Mouse (Mus musculus): ENCODE data around the gene Rpl28.

- no peak for TF ChIP-seq POLR2A (IDR thresholded peaks at IDR 0.05; ENCODE audit: extremely low read depth, insufficient read depth, low read length)
- peak; percentile 36; the same call in 1 of the 2 replicates for TF ChIP-seq CTCF (IDR thresholded peaks at IDR 0.05; ENCODE audit: low read depth, low read length)
Measured at GRCm38 (mm10) chr7:4806716-4807115, 14.0 kb downstream of the Rpl28 start.
